Mouse (Mus musculus) erythroid progenitor cell, adult 5-6 weeks (primary cell): ENCODE results near the gene Cped1. TPM values are rescaled to one million over a fixed set of nuclear protein-coding genes. Genes with fewer than 3 reads are reported as not detected.

Source experiments
- ATAC-seq: replicated peaks from 2 replicates; pipeline ENCODE4 v1.8.0; 2016; ENCODE audit warnings: moderate number of reproducible peaks, mild to moderate bottlenecking, moderate TSS enrichment, inconsistent platforms; ENCODE audit not compliant: poor library complexity, low FRiP score, severe bottlenecking
- total RNA-seq, 2 experiments: library from RNA; stranded (forward) in 1 of 2; stranded (reverse) in 1 of 2; fragments of 150-400 nt in 1 of 2; fragments of 186-747, 209-891 nt in 1 of 2; gene quantifications; 2 replicates each; pipeline versions ENCODE4 v1.2.3 to v1.2.4; 2015 to 2017; ENCODE audit warnings: low replicate concordance in 2 of 2

Cped1 gene
- total RNA-seq, 2 experiments from 2014 or later: 0.53 TPM; not detected in 1

DNA sequence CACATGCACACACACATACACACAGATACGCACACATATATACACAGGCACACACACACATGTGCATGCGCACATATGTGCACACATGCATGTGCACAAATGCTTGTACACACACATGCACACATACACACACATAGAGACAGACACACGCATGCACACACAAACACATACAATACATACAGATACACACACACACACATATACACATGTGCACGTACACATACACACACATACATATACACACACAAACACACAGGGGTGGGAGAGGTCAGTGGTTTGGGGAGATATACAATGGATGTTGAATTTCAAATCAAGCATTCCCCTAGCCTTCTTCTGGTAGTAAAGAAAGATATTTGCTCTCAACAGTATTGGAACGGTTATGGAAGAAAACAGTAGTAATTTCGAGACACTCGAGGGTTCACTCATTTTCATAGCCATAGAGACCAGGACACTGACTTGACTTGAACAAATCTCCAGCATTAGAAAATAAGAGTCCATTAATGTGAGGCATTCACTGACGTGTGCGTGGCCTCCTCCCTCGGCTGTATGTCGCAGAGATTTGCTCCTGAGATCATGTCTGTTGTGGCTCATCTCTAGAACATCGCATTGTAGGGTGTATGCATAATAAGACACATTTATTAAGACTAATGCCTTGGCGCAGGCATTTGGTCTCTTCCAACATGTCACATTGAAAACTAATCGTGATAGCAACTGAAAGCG lies 85.0 kb downstream of the Cped1 start:
- no peak for ATAC-seq

GRCm38 (mm10) chr6:22071323-22071840 lies 85.7 kb downstream of the Cped1 start:
- ATAC-seq: no peak

DNA sequence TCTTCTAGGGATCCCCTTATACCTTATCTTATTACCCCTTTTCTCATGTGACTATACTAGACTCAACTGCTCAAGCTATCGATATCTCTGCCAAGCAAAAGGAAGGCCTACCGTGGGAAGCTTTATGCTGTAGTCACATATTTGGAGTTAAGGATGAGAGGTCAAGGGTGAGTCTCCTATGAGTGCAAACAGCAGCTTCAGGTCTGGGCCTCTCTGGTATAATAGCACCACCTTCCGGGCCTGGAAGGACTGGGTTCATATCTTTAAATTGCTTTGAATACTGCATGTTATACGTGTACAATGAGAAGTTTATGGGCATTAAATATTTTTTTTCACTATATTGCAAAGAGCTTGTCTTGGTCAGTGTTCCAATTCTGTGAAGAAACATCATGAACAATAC lies 87.0 kb downstream of the Cped1 start:
- ATAC-seq: no peak

DNA sequence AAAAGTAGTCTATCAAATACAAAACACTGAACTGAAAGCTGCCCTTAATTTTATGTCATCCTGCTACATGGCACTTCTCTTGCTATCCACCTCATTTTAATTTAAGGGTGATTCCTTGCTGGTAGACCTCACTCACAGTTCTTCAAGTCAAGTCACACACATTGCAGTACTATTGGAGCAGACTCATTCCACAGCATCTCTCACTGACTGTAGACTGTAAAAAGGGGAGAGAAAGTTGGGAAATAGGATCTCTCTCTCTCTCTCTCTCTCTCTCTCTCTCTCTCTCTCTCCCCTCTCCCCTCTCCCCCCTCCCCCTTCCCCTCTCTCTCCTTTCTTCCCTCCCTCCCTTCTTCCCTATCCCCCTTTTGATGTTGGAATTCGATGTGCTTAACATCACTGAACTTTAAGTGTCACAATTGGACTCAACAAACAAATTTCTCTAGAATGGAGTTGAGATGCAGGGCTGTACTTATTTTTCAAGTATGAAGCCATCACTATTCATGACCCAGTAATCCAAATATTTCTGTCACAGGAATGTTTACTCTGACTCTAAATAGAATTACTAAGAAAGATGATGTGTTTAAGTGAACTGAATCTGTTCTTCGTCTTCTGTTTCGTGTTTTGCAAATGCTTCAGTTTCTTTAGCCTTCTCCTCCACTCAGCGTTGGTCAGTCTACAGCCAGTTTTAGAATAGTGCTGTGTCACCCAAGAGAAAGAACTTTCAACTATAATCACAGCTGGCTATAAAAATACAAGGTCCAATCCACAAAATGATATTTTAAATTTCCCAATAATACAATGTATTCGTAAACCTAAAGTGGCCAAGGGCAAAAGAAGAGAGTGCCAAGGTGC lies 88.7 kb downstream of the Cped1 start:
- no peak for ATAC-seq

- ATAC-seq: no peak
These were observed 93.1 kb downstream of the Cped1 start for GRCm38 (mm10) chr6:22078686-22079264.

GRCm38 (mm10) chr6:22086056-22086455 lies 100.3 kb downstream of the Cped1 start:
- no peak for ATAC-seq

DNA sequence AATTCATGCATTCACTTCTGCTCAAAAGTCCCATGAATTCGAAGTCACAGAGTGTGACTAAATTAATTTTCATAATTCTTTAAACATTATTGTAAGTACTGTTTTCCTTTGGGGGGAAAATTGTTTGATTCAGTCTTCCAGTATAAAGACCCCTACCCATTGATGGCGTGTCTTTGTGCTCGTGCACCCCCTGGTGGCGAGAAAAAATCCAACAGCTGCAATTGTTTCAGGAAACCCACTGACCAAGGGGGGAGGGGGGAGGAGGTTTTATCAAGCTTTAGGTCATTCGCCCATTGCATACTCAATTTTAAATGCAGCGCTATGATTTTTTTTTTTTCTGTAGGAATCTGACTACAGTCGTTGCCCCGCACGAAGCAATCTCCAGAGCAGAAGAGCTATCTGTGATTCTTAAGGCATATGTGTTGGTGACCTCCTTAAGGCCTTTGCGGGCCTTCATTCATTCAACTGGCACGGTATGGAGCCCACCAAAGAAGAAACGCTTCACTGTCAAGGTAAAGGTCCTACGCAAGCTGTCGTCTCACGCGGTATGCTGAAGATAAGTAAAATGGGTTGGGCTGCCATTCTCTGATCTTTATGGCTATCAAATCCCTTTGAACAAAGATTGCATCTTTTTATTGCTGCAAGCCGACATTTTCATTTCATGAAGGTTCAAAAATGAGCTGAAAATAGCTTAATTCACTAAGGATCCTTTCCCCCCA lies 102.8 kb downstream of the Cped1 start:
- no peak for ATAC-seq

GRCm38 (mm10) chr6:22091773-22092172 lies 106.1 kb downstream of the Cped1 start:
- ATAC-seq: no peak

GRCm38 (mm10) chr6:22093792-22094191 lies 108.1 kb downstream of the Cped1 start:
- ATAC-seq: no peak

- ATAC-seq: no peak
These were observed 112.0 kb downstream of the Cped1 start for GRCm38 (mm10) chr6:22097709-22098108.

DNA sequence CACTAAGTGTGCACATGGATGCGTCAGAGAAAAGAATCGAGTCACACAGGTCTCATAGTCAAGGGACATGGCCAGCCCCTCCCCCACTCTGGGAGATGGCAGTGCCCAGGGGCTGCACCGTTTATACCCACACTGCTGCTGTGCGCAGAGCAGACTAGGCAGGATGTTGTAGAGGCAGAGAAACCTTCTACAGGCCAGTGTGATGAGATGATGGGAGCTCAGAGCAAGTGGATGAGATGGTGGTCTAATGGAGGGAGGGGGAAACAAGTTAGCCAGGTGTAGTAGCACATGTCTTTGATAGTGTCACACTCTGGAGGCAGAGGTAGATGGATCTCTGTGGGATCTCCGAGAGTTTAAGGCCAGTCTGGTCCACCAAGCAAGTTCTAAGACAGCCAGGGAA lies 114.1 kb downstream of the Cped1 start:
- ATAC-seq: no peak

- no peak for ATAC-seq
These were observed 116.2 kb downstream of the Cped1 start for GRCm38 (mm10) chr6:22101939-22102338.

DNA sequence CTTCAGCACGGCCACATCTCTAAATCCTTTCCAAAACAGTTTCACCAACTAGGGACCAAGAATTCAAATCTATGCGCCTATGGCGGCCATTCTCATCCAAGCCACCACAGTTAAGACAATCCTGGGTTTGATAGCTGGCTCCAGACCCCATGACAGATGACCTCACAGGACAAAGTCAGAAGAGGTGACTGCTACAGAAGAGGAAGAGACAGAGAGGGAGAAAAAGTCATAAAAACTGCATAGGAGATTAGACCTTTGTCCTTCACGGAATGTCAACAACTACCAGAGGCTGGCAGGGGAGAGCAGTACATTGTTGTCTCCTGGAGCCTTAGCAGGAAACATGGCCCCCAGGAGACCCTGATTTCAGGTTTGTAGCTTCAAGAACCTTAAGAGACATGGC lies 117.0 kb downstream of the Cped1 start:
- no peak for ATAC-seq

- ATAC-seq: no peak
These were observed 118.0 kb downstream of the Cped1 start for GRCm38 (mm10) chr6:22103713-22104112.

DNA sequence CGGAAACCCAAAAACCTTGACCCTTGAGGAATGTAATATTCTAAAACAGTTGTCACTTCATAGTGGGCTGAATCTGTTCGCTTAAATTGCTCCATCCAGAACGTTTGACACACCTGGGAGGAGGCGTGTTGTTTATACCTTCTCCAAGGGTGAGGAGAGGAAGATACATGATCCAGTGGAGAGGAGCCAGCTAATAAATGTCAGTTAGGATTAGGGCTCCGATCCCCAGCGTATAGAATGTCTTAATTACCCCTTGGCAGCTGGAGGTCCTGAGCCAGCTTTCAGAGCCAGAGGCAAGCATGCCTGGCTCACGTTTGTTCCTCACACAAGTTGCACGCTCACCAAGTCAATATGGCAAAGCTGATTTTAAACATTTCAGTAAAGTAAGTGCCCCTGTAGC lies 118.5 kb downstream of the Cped1 start:
- no peak for ATAC-seq

- no peak for ATAC-seq
These were observed 128.4 kb downstream of the Cped1 start for GRCm38 (mm10) chr6:22114079-22114478.

DNA sequence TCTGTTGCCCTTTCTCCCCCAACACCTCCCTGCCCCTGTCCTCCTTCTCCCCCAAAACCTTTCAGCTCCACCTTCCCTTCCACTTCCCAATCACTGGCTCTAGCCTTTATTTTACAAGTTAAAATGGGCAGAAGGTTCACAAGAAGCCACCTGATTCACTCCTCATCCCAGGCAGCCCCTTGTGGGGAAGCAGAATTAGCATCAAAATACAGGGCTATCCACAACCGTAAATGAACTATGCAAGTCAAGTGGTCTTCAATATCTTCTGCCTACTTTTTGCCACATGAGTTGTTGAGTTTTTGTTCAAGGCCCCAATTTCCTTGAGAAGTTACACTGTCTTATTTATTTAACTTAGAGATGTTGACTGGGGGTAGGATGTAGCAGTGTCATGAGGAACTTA lies 131.0 kb downstream of the Cped1 start:
- ATAC-seq: no peak

DNA sequence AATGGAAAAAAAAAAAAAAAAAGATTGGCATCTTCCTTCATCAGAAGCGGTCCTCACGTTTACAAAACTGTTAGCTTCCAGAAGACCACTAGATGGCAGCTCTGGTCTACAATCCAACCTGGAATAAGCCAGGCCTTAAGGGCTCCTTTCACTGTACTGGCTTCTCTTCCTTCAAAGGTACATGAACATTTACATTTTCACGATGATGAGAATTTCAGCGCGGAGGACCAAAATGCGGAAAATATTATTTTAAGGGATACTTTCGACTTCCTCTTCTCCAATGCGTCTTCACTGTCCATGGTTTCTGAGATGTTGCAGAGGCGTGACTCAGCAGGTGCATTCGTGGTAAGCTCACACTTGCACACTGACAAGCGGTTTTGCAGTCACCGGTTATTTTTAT lies 136.4 kb downstream of the Cped1 start:
- ATAC-seq: no peak

DNA sequence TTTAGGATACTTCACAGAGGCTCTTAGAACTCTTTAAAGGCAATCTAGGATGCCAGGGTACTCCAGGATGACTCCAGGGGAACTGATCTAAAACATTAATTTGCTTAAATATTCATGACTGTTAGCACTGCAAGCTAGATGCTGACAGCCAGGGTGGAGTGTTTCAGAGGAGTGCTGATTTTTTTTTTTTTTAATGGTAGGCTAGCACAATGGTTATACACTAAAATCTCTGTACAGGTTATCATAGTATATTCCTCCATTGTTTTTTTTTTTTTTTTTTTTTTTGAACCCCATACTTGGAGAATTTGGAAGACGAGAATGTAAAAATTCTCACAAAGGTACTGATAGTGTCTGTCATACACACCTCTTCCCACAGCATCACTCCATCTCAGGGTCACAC lies 137.0 kb downstream of the Cped1 start:
- no peak for ATAC-seq

DNA sequence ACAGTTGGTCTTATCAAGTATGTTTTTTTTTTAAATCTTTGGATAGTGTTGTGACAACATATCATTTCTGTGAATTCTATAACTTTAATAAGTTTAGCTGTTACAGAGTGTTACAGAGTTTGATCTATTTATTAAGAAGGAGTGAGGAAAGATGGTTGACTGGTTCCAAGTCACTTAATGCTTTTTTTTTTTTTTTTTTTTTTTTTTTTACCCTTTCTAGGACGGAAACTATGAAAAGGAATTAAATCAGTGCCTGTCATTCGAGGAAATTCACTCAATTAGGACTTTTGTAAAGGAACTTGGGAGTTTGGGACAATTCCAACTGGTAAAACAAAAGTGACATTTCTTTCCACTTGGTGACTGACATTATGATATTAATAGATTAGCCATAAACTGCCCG lies 137.6 kb downstream of the Cped1 start:
- ATAC-seq: no peak
